Mouse (Mus musculus): ENCODE data around the gene Ccl5. TPM values are rescaled to one million over a fixed set of nuclear protein-coding genes. Genes with fewer than 3 reads are reported as not detected.

Ccl5 gene
- 3.7 and 4.0 TPM in 2 replicates for polyA plus RNA-seq (2012; ENCODE audit: insufficient read depth, insufficient read length, missing spikeins)

GRCm38 (mm10) chr11:83530360-83530759 lies at the start of gene Ccl5:
TSS of gene Ccl5 (minus strand) at chr11:83530518.
- Histone ChIP-seq H3K4me3 (ENCODE audit: insufficient read depth, low read depth, low read length) (no peak within 1 kb of the TSS), H3K4me1 (ENCODE audit: control insufficient read depth, insufficient read depth, insufficient read length, low read length) (peaks cover 5% of the 10 kb centered on the region; the same call in 1 of the 2 replicates), H3K27ac (replicated peaks; ENCODE audit: low read depth, low read length) (no peak within 1 kb of the TSS)

GRCm38 (mm10) chr11:83578999-83579398 lies 48.7 kb upstream of the Ccl5 start:
- H3K27ac ChIP-seq (replicated peaks; ENCODE audit: low read depth, low read length), result no peak overlapping the region; the same call in 1 of the 2 replicates
- 0 out of 2 replicates have a peak, but pooled peaks cover 7% of the 10 kb centered on the region for H3K4me1 ChIP-seq (ENCODE audit: control insufficient read depth, insufficient read depth, insufficient read length, low read length)
- H3K4me3 ChIP-seq (ENCODE audit: insufficient read depth, low read depth, low read length), result no peak overlapping the region

- peak within 1 kb of the TSS; percentile 68 for H3K27ac ChIP-seq (replicated peaks; ENCODE audit: low read depth, low read length)
- 0 out of 2 replicates have a peak, but pooled peaks cover 7% of the 10 kb centered on the region for H3K4me1 ChIP-seq (ENCODE audit: control insufficient read depth, insufficient read depth, insufficient read length, low read length)
- peak within 1 kb of the TSS; percentile 25; the same call in 1 of the 2 replicates for H3K4me3 ChIP-seq (ENCODE audit: insufficient read depth, low read depth, low read length)
These were observed 48.0 kb upstream of the Ccl5 start, which contains the start of gene Ccl9 for GRCm38 (mm10) chr11:83578186-83578760. TSS of gene Ccl9 (minus strand) at chr11:83578636.

- Histone ChIP-seq H3K27ac (replicated peaks; ENCODE audit: low read depth, low read length) (peak overlapping the region; percentile 68; the same call in 1 of the 2 replicates), H3K4me3 (ENCODE audit: insufficient read depth, low read depth, low read length) (no peak overlapping the region), H3K4me1 (ENCODE audit: control insufficient read depth, insufficient read depth, insufficient read length, low read length) (0 out of 2 replicates have a peak, but pooled peaks cover 2% of the 10 kb centered on the region)
These were observed 46.7 kb upstream of the Ccl5 start for GRCm38 (mm10) chr11:83576927-83577555.

GRCm38 (mm10) chr11:83572834-83573233 lies 42.5 kb upstream of the Ccl5 start:
- no peak overlapping the region for H3K4me3 ChIP-seq (ENCODE audit: insufficient read depth, low read depth, low read length)
- peaks cover 2% of the 10 kb centered on the region; the same call in 1 of the 2 replicates for H3K4me1 ChIP-seq (ENCODE audit: control insufficient read depth, insufficient read depth, insufficient read length, low read length)
- H3K27ac ChIP-seq (replicated peaks; ENCODE audit: low read depth, low read length), result no peak overlapping the region

- peaks cover 2% of the 10 kb centered on the region; the same call in 1 of the 2 replicates for H3K4me1 ChIP-seq (ENCODE audit: control insufficient read depth, insufficient read depth, insufficient read length, low read length)
- H3K4me3 ChIP-seq (ENCODE audit: insufficient read depth, low read depth, low read length), result no peak overlapping the region
- peak overlapping the region; percentile 38; the same call in 1 of the 2 replicates for H3K27ac ChIP-seq (replicated peaks; ENCODE audit: low read depth, low read length)
These were observed 41.9 kb upstream of the Ccl5 start for GRCm38 (mm10) chr11:83572223-83572622.

GRCm38 (mm10) chr11:83570189-83570588 lies 39.9 kb upstream of the Ccl5 start:
- H3K27ac ChIP-seq (replicated peaks; ENCODE audit: low read depth, low read length), result no peak overlapping the region
- H3K4me3 ChIP-seq (ENCODE audit: insufficient read depth, low read depth, low read length), result no peak overlapping the region
- H3K4me1 ChIP-seq (ENCODE audit: control insufficient read depth, insufficient read depth, insufficient read length, low read length), result peaks cover 2% of the 10 kb centered on the region; the same call in 1 of the 2 replicates

GRCm38 (mm10) chr11:83569249-83569648 lies 38.9 kb upstream of the Ccl5 start:
- Histone ChIP-seq H3K4me1 (ENCODE audit: control insufficient read depth, insufficient read depth, insufficient read length, low read length) (peaks cover 2% of the 10 kb centered on the region; the same call in 1 of the 2 replicates), H3K4me3 (ENCODE audit: insufficient read depth, low read depth, low read length) (no peak overlapping the region), H3K27ac (replicated peaks; ENCODE audit: low read depth, low read length) (no peak overlapping the region)

GRCm38 (mm10) chr11:83568786-83569185 lies 38.5 kb upstream of the Ccl5 start:
- H3K27ac ChIP-seq (replicated peaks; ENCODE audit: low read depth, low read length), result no peak overlapping the region
- peaks cover 2% of the 10 kb centered on the region; the same call in 1 of the 2 replicates for H3K4me1 ChIP-seq (ENCODE audit: control insufficient read depth, insufficient read depth, insufficient read length, low read length)
- H3K4me3 ChIP-seq (ENCODE audit: insufficient read depth, low read depth, low read length), result no peak overlapping the region

GRCm38 (mm10) chr11:83568061-83568460 lies 37.7 kb upstream of the Ccl5 start:
- Histone ChIP-seq H3K4me3 (ENCODE audit: insufficient read depth, low read depth, low read length) (no peak overlapping the region), H3K4me1 (ENCODE audit: control insufficient read depth, insufficient read depth, insufficient read length, low read length) (peaks cover 2% of the 10 kb centered on the region; the same call in 1 of the 2 replicates), H3K27ac (replicated peaks; ENCODE audit: low read depth, low read length) (no peak overlapping the region)

GRCm38 (mm10) chr11:83567311-83567710 lies 37.0 kb upstream of the Ccl5 start:
- no peak overlapping the region for H3K4me3 ChIP-seq (ENCODE audit: insufficient read depth, low read depth, low read length)
- peaks cover 2% of the 10 kb centered on the region; the same call in 1 of the 2 replicates for H3K4me1 ChIP-seq (ENCODE audit: control insufficient read depth, insufficient read depth, insufficient read length, low read length)

GRCm38 (mm10) chr11:83566617-83567016 lies 36.3 kb upstream of the Ccl5 start:
- Histone ChIP-seq H3K27ac (replicated peaks; ENCODE audit: low read depth, low read length) (no peak overlapping the region), H3K4me1 (ENCODE audit: control insufficient read depth, insufficient read depth, insufficient read length, low read length) (peaks cover 2% of the 10 kb centered on the region; the same call in 1 of the 2 replicates), H3K4me3 (ENCODE audit: insufficient read depth, low read depth, low read length) (no peak overlapping the region)

More at GRCm38 (mm10) chr11:83567311-83567710, 37.0 kb upstream of the Ccl5 start:
- no peak overlapping the region for H3K27ac ChIP-seq (replicated peaks; ENCODE audit: low read depth, low read length)

- Histone ChIP-seq H3K27ac (replicated peaks; ENCODE audit: low read depth, low read length) (no peak overlapping the region), H3K4me1 (ENCODE audit: control insufficient read depth, insufficient read depth, insufficient read length, low read length) (peaks cover 2% of the 10 kb centered on the region; the same call in 1 of the 2 replicates), H3K4me3 (ENCODE audit: insufficient read depth, low read depth, low read length) (no peak overlapping the region)
These were observed 33.4 kb upstream of the Ccl5 start for GRCm38 (mm10) chr11:83563754-83564153.

GRCm38 (mm10) chr11:83562311-83562887 lies 32.1 kb upstream of the Ccl5 start:
- Histone ChIP-seq H3K27ac (replicated peaks; ENCODE audit: low read depth, low read length) (no peak overlapping the region), H3K4me1 (ENCODE audit: control insufficient read depth, insufficient read depth, insufficient read length, low read length) (no peaks in the 10 kb centered on the region), H3K4me3 (ENCODE audit: insufficient read depth, low read depth, low read length) (no peak overlapping the region)

- Histone ChIP-seq H3K4me3 (ENCODE audit: insufficient read depth, low read depth, low read length) (no peak overlapping the region), H3K4me1 (ENCODE audit: control insufficient read depth, insufficient read depth, insufficient read length, low read length) (no peaks in the 10 kb centered on the region), H3K27ac (replicated peaks; ENCODE audit: low read depth, low read length) (no peak overlapping the region)
These were observed 30.1 kb upstream of the Ccl5 start for GRCm38 (mm10) chr11:83560405-83560804.

Data from brown adipose tissue, adult 24 weeks (tissue).